Mouse (Mus musculus): Measurements from ENCODE around the gene Plcb2. TPM values are rescaled to one million over a fixed set of nuclear protein-coding genes. Genes with fewer than 3 reads are reported as not detected.

Plcb2 gene
- total and polyA plus RNA-seq, 2 experiments from 2014 or later = 0.63 to 2.4 TPM

GRCm38 (mm10) chr2:118747301-118747960 is 19.2 kb upstream of the Plcb2 start:
- Histone ChIP-seq H3K9me3 (ENCODE audit: low read length) (no peaks in the 10 kb centered on the region), H3K4me3 (ENCODE audit: low read depth, low read length) (peak overlapping the region; percentile 89), H3K27ac (ENCODE audit: low read depth, low read length) (no peak overlapping the region), H3K36me3 (ENCODE audit: insufficient read depth, low read length) (0 out of 2 replicates have a peak, but pooled peaks cover 4% of the 10 kb centered on the region), H3K4me2 (ENCODE audit: low read depth, low read length, poor library complexity, severe bottlenecking) (peak overlapping the region; percentile 95), H3K9ac (replicated peaks; ENCODE audit: low read length, poor library complexity, severe bottlenecking) (no peak overlapping the region; the same call in 1 of the 2 replicates), H3K4me1 (ENCODE audit: insufficient read depth, low read length) (peaks cover 4% of the 10 kb centered on the region; the same call in 1 of the 2 replicates), H3K27me3 (ENCODE audit: insufficient read depth, low read length) (no peaks in the 10 kb centered on the region)
- 27% methylated on average over 10 of the region's 10 CpGs for WGBS
- no peak for ATAC-seq (ENCODE audit: low FRiP score)
- no peak for DNase-seq (ENCODE audit: low spot score)
- TF ChIP-seq CTCF (IDR thresholded peaks at IDR 0.05) = no peak

- peaks cover 4% of the 10 kb centered on the region; the same call in 1 of the 2 replicates for H3K4me1 ChIP-seq (ENCODE audit: insufficient read depth, low read length)
These were observed 18.0 kb upstream of the Plcb2 start for GRCm38 (mm10) chr2:118745915-118746901.

GRCm38 (mm10) chr2:118745232-118745884 is 17.1 kb upstream of the Plcb2 start, which contains the start of gene Inafm2:
Gene Inafm2 (plus strand): TSS chr2:118745758.
- WGBS = under 1% methylated on average over 32 of the region's 57 CpGs
- H3K4me1 ChIP-seq (ENCODE audit: insufficient read depth, low read length) = peaks cover 4% of the 10 kb centered on the region; the same call in 1 of the 2 replicates
- TF ChIP-seq CTCF (IDR thresholded peaks at IDR 0.05) = no peak
- H3K36me3 ChIP-seq (ENCODE audit: insufficient read depth, low read length) = 0 out of 2 replicates have a peak, but pooled peaks cover 4% of the 10 kb centered on the region
- H3K27me3 ChIP-seq (ENCODE audit: insufficient read depth, low read length) = no peaks in the 10 kb centered on the region
- no peaks in the 10 kb centered on the region for H3K9me3 ChIP-seq (ENCODE audit: low read length)
- peak within 1 kb of the TSS; percentile 67 for H3K27ac ChIP-seq (ENCODE audit: low read depth, low read length)
- peak within 1 kb of the TSS; percentile 87 for H3K9ac ChIP-seq (replicated peaks; ENCODE audit: low read length, poor library complexity, severe bottlenecking)
- H3K4me2 ChIP-seq (ENCODE audit: low read depth, low read length, poor library complexity, severe bottlenecking) = peak within 1 kb of the TSS; percentile 95
- DNase-seq (ENCODE audit: low spot score) (peak; percentile 95), ATAC-seq (ENCODE audit: low FRiP score) (peak; percentile 91)
- H3K4me3 ChIP-seq (ENCODE audit: low read depth, low read length) = peak within 1 kb of the TSS; percentile 89

More at GRCm38 (mm10) chr2:118745915-118746901, 18.0 kb upstream of the Plcb2 start:
- Histone ChIP-seq H3K27me3 (ENCODE audit: insufficient read depth, low read length) (no peaks in the 10 kb centered on the region), H3K36me3 (ENCODE audit: insufficient read depth, low read length) (0 out of 2 replicates have a peak, but pooled peaks cover 4% of the 10 kb centered on the region), H3K9ac (replicated peaks; ENCODE audit: low read length, poor library complexity, severe bottlenecking) (peak overlapping the region; percentile 87), H3K9me3 (ENCODE audit: low read length) (no peaks in the 10 kb centered on the region), H3K27ac (ENCODE audit: low read depth, low read length) (peak overlapping the region; percentile 67), H3K4me2 (ENCODE audit: low read depth, low read length, poor library complexity, severe bottlenecking) (peak overlapping the region; percentile 95), H3K4me3 (ENCODE audit: low read depth, low read length) (peak overlapping the region; percentile 89)
- DNase-seq (ENCODE audit: low spot score) (no peak), ATAC-seq (ENCODE audit: low FRiP score) (peak; percentile 77)
- TF ChIP-seq CTCF (IDR thresholded peaks at IDR 0.05) = no peak; the same call in 1 of the 2 replicates
- under 1% methylated on average over 84 of the region's 113 CpGs for WGBS

- Histone ChIP-seq H3K9ac (replicated peaks; ENCODE audit: low read length, poor library complexity, severe bottlenecking) (no peak overlapping the region), H3K4me3 (ENCODE audit: low read depth, low read length) (no peak overlapping the region), H3K36me3 (ENCODE audit: insufficient read depth, low read length) (0 out of 2 replicates have a peak, but pooled peaks cover 4% of the 10 kb centered on the region), H3K9me3 (ENCODE audit: low read length) (no peaks in the 10 kb centered on the region), H3K27ac (ENCODE audit: low read depth, low read length) (no peak overlapping the region), H3K27me3 (ENCODE audit: insufficient read depth, low read length) (no peaks in the 10 kb centered on the region), H3K4me1 (ENCODE audit: insufficient read depth, low read length) (peaks cover 4% of the 10 kb centered on the region; the same call in 1 of the 2 replicates), H3K4me2 (ENCODE audit: low read depth, low read length, poor library complexity, severe bottlenecking) (peak overlapping the region; percentile 95)
- ATAC-seq (ENCODE audit: low FRiP score) (no peak), DNase-seq (ENCODE audit: low spot score) (no peak)
- WGBS = 10% methylated on average over 7 of the region's 7 CpGs
- no peak for TF ChIP-seq CTCF (IDR thresholded peaks at IDR 0.05)
These were observed 16.4 kb upstream of the Plcb2 start for GRCm38 (mm10) chr2:118744621-118745020.

GRCm38 (mm10) chr2:118743261-118743943 is 15.2 kb upstream of the Plcb2 start:
- ATAC-seq (ENCODE audit: low FRiP score) (no peak), DNase-seq (ENCODE audit: low spot score) (peak; percentile 76)
- H3K4me2 ChIP-seq (ENCODE audit: low read depth, low read length, poor library complexity, severe bottlenecking) = no peak overlapping the region
- WGBS = 30% methylated on average over 8 of the region's 8 CpGs
- H3K27ac ChIP-seq (ENCODE audit: low read depth, low read length) = no peak overlapping the region
- no peak overlapping the region for H3K9ac ChIP-seq (replicated peaks; ENCODE audit: low read length, poor library complexity, severe bottlenecking)
- H3K36me3 ChIP-seq (ENCODE audit: insufficient read depth, low read length) = no peaks in the 10 kb centered on the region
- TF ChIP-seq CTCF (IDR thresholded peaks at IDR 0.05) = peak; percentile 91
- no peak overlapping the region for H3K4me3 ChIP-seq (ENCODE audit: low read depth, low read length)
- H3K4me1 ChIP-seq (ENCODE audit: insufficient read depth, low read length) = peaks cover 4% of the 10 kb centered on the region; the same call in 1 of the 2 replicates
- no peaks in the 10 kb centered on the region for H3K27me3 ChIP-seq (ENCODE audit: insufficient read depth, low read length)
- H3K9me3 ChIP-seq (ENCODE audit: low read length) = no peaks in the 10 kb centered on the region
